Mouse (Mus musculus) CH12.LX (cell line): ENCODE results near the gene Reep6. TPM values are rescaled to one million over a fixed set of nuclear protein-coding genes. Genes with fewer than 3 reads are reported as not detected.

Experiments
- DNase-seq: peaks from one replicate; pipeline ENCODE4 v3.0.0-alpha.2; 2013; ENCODE audit errors: extremely low read depth
- H3K27ac ChIP-seq: 2 replicates; pipeline ENCODE4 v1.5.1; 2012; ENCODE audit warnings: low read depth, mild to moderate bottlenecking, control low read depth, moderate library complexity; ENCODE audit not compliant: insufficient read depth
- H3K27me3 ChIP-seq: replicated peaks from 2 replicates; pipeline ENCODE3; 2012; ENCODE audit warnings: inconsistent platforms
- H3K36me3 ChIP-seq, 2 experiments: replicated peaks in 1 of 2; 2 replicates each; pipeline versions ENCODE3 to v1.6.1; 2012; ENCODE audit warnings: inconsistent platforms in 1 of 2, low read length in 1 of 2, mild to moderate bottlenecking in 1 of 2, mixed read lengths in 1 of 2, moderate library complexity in 1 of 2; ENCODE audit not compliant: control insufficient read depth in 1 of 2, insufficient read depth in 1 of 2
- H3K4me1 ChIP-seq, 2 experiments: 2 replicates each; pipeline ENCODE4 v1.6.1; 2012; ENCODE audit warnings: inconsistent platforms in 1 of 2, moderate library complexity in 1 of 2; ENCODE audit not compliant: insufficient read depth in 2 of 2, control insufficient read depth in 1 of 2
- H3K4me2 ChIP-seq: 2 replicates; pipeline ENCODE4 v1.6.1; 2012; ENCODE audit warnings: low read depth, mild to moderate bottlenecking, control low read depth; ENCODE audit not compliant: poor library complexity, insufficient read depth, severe bottlenecking
- H3K4me3 ChIP-seq, 3 experiments: fragments of 150-350 bp in 1 of 3; sonication (generic) in 1 of 3; replicated peaks in 1 of 3; 2 replicates each; pipeline versions ENCODE3 to v1.5.1; 2011 to 2012; ENCODE audit warnings: low read depth in 2 of 3, low read length in 2 of 3, mild to moderate bottlenecking in 2 of 3, moderate library complexity in 2 of 3, control low read depth in 1 of 3, improper control_type of control experiment in 1 of 3, inconsistent platforms in 1 of 3, mixed read lengths in 1 of 3; ENCODE audit not compliant: poor library complexity in 1 of 3
- H3K79me2 ChIP-seq: replicated peaks from 2 replicates; pipeline ENCODE4 v1.6.1; 2012; ENCODE audit warnings: mild to moderate bottlenecking, moderate library complexity; ENCODE audit not compliant: control insufficient read depth, poor library complexity, insufficient read depth, severe bottlenecking; ENCODE audit errors: extremely low read depth
- H3K9ac ChIP-seq: 2 replicates; pipeline ENCODE4 v1.6.1; 2012; ENCODE audit warnings: low read depth, mild to moderate bottlenecking, control low read depth, moderate library complexity; ENCODE audit not compliant: insufficient read depth
- H3K9me3 ChIP-seq: replicated peaks from 2 replicates; pipeline ENCODE3; 2012; ENCODE audit warnings: low read length, inconsistent platforms, mixed read lengths
- CHD1 ChIP-seq: IDR thresholded peaks from 2 replicates; pipeline ENCODE4 v1.6.1; 2012; ENCODE audit warnings: low read depth, low read length, improper control_type of control experiment, inconsistent platforms
- CHD2 ChIP-seq: IDR thresholded peaks from 2 replicates; pipeline ENCODE4 v1.6.1; 2011; ENCODE audit warnings: low read length, improper control_type of control experiment
- CTCF ChIP-seq, 2 experiments: IDR thresholded peaks in 1 of 2; conservative IDR thresholded peaks in 1 of 2; 2 replicates each; pipeline ENCODE4 v1.5.1; 2011 to 2012; ENCODE audit warnings: low read depth in 2 of 2, low read length in 2 of 2, improper control_type of control experiment in 1 of 2, inconsistent platforms in 1 of 2, mild to moderate bottlenecking in 1 of 2, moderate library complexity in 1 of 2
- GABPA ChIP-seq: IDR thresholded peaks from 2 replicates; pipeline ENCODE4 v1.6.1; 2012; ENCODE audit warnings: low read depth, low read length, improper control_type of control experiment, inconsistent platforms; ENCODE audit not compliant: insufficient replicate concordance
- HCFC1 ChIP-seq: IDR thresholded peaks from 2 replicates; pipeline ENCODE4 v1.6.1; 2012; ENCODE audit warnings: low read depth, mild to moderate bottlenecking, inconsistent platforms, low read length, improper control_type of control experiment
- MAFK ChIP-seq: IDR thresholded peaks from 2 replicates; pipeline ENCODE4 v1.6.1; 2011; ENCODE audit warnings: low read length, improper control_type of control experiment; ENCODE audit not compliant: insufficient replicate concordance
- MAX ChIP-seq: IDR thresholded peaks from 2 replicates; pipeline ENCODE4 v1.6.1; 2011; ENCODE audit warnings: low read length, improper control_type of control experiment
- NELFE ChIP-seq: IDR thresholded peaks from 2 replicates; pipeline ENCODE4 v1.6.1; 2011; ENCODE audit warnings: low read depth, low read length, improper control_type of control experiment
- PAX5 ChIP-seq: IDR thresholded peaks from 2 replicates; pipeline ENCODE4 v1.6.1; 2012; ENCODE audit warnings: low read length, inconsistent platforms, mixed read lengths
- POLR2A ChIP-seq: IDR thresholded peaks from 2 replicates; pipeline ENCODE4 v1.6.1; 2011; ENCODE audit warnings: low read depth, mild to moderate bottlenecking, improper control_type of control experiment, low read length
- POLR2AphosphoS2 ChIP-seq: IDR thresholded peaks from 2 replicates; pipeline ENCODE4 v1.6.1; 2011; ENCODE audit warnings: low read depth, low read length, improper control_type of control experiment
- RAD21 ChIP-seq: IDR thresholded peaks from 2 replicates; pipeline ENCODE4 v1.6.1; 2011; ENCODE audit warnings: low read depth, mild to moderate bottlenecking, low read length, improper control_type of control experiment, moderate library complexity
- RCOR1 ChIP-seq: conservative IDR thresholded peaks from 2 replicates; pipeline ENCODE4 v1.6.1; 2012; ENCODE audit warnings: low read depth, mild to moderate bottlenecking, inconsistent platforms, low read length, improper control_type of control experiment
- SIN3A ChIP-seq: IDR thresholded peaks from 2 replicates; pipeline ENCODE4 v1.6.1; 2012; ENCODE audit warnings: low read length, improper control_type of control experiment, inconsistent platforms
- TBP ChIP-seq: conservative IDR thresholded peaks from 2 replicates; pipeline ENCODE4 v1.6.1; 2011; ENCODE audit warnings: low read depth, low read length, improper control_type of control experiment
- UBTF ChIP-seq: IDR thresholded peaks from 2 replicates; pipeline ENCODE4 v1.6.1; 2012; ENCODE audit warnings: low read depth, mild to moderate bottlenecking, inconsistent platforms, low read length, improper control_type of control experiment, moderate library complexity
- ZKSCAN1 ChIP-seq: IDR thresholded peaks from 2 replicates; pipeline ENCODE4 v1.6.1; 2012; ENCODE audit warnings: low read depth, inconsistent platforms, low read length, improper control_type of control experiment, borderline replicate concordance
- ZNF384 ChIP-seq: IDR thresholded peaks from 2 replicates; pipeline ENCODE4 v1.6.1; 2012; ENCODE audit warnings: low read depth, low read length, improper control_type of control experiment, inconsistent platforms
- dilution Hi-C: fragments of 300-500 bp; cut with MboI; formaldehyde crosslinking; loops from 2 replicates; pipeline ENCODE4 v1.14.3; 2020; ENCODE audit warnings: low sequenced_read_pairs; ENCODE audit not compliant: extremely low pct_unique_long_range_greater_than_20kb, extremely low pct_ligation_motif_present
- in situ Hi-C: fragments of 300-500 bp; cut with MboI; formaldehyde crosslinking; loops from 3 replicates; pipeline ENCODE4 v1.14.3; 2019; ENCODE audit warnings: low sequenced_read_pairs, low pct_ligation_motif_present, low pct_unique_long_range_greater_than_20kb, mixed read lengths
- polyA plus RNA-seq: library from polyadenylated mRNA; unstranded; fragments of >175 nt; gene quantifications from 2 replicates; pipeline ENCODE4 v1.2.1, GENCODE M21; 2012; ENCODE audit warnings: low read depth; ENCODE audit not compliant: insufficient read length
- total RNA-seq, 2 experiments: library from RNA; depleted of rRNA; stranded (reverse); fragments of 300-350 nt in 1 of 2; fragments of >200 nt in 1 of 2; gene quantifications; 2 replicates each; pipeline ENCODE4 v1.2.3; 2012 to 2014

Reep6 gene
- total and polyA plus RNA-seq, 3 experiments, result 0.48 to 7.5 (median 5.0) TPM

- H3K4me3 ChIP-seq, result no peak overlapping the region
- no peak for DNase-seq
- in situ Hi-C loops, result no loop called here
- peaks cover 67% of the 10 kb centered on the region for H3K27me3 ChIP-seq
- H3K4me1 ChIP-seq, result no peaks in the 10 kb centered on the region
- dilution Hi-C loops, result no loop called here
- H3K9ac ChIP-seq, result no peak overlapping the region
- no peak overlapping the region for H3K27ac ChIP-seq
- peaks cover 22% of the 10 kb centered on the region for H3K9me3 ChIP-seq
- H3K79me2 ChIP-seq, result no peaks in the 10 kb centered on the region
- H3K4me2 ChIP-seq, result no peak overlapping the region
- no peaks in the 10 kb centered on the region for H3K36me3 ChIP-seq
- TF ChIP-seq MAFK (no peak), CTCF (conservative IDR thresholded peaks at IDR 0.05 in 1 of 2, IDR thresholded peaks at IDR 0.05 in 1 of 2; ENCODE audit: low read depth in 2 of 2, low read length in 2 of 2) (no peak)
Observed at GRCm38 (mm10) chr10:80365736-80366135, 36.0 kb downstream of the Reep6 start.

GRCm38 (mm10) chr10:80367954-80368353 lies 38.2 kb downstream of the Reep6 start:
- in situ Hi-C loops (no loop called here), dilution Hi-C loops (no loop called here)
- no peak overlapping the region for H3K4me3 ChIP-seq
- no peaks in the 10 kb centered on the region for H3K79me2 ChIP-seq
- DNase-seq, result no peak
- H3K36me3 ChIP-seq, result no peaks in the 10 kb centered on the region
- peaks cover 59% of the 10 kb centered on the region for H3K27me3 ChIP-seq
- H3K4me2 ChIP-seq, result no peak overlapping the region
- H3K9me3 ChIP-seq, result peaks cover 9% of the 10 kb centered on the region
- H3K4me1 ChIP-seq, result peaks cover 6 to 15% of the 10 kb centered on the region in 2 experiments
- no peak overlapping the region for H3K27ac ChIP-seq
- H3K9ac ChIP-seq, result no peak overlapping the region
- TF ChIP-seq CTCF (conservative IDR thresholded peaks at IDR 0.05 in 1 of 2, IDR thresholded peaks at IDR 0.05 in 1 of 2; ENCODE audit: low read depth in 2 of 2, low read length in 2 of 2) (no peak), POLR2A (no peak), UBTF (no peak), MAX (no peak), ZKSCAN1 (no peak), CHD1 (no peak), TBP (no peak), SIN3A (no peak), HCFC1 (no peak), CHD2 (no peak), RAD21 (no peak), NELFE (no peak), GABPA (no peak), ZNF384 (no peak), RCOR1 (no peak), POLR2AphosphoS2 (no peak), PAX5 (no peak)
